Mouse (Mus musculus) liver, postnatal 0 days (tissue): ENCODE measurements around the gene Csrp2.

Source experiments
- CTCF ChIP-seq: sonication (generic); IDR thresholded peaks from 2 replicates; pipeline ENCODE4 v1.5.1; 2016; ENCODE audit warnings: antibody characterized with exemption, low read depth
- EP300 ChIP-seq: IDR thresholded peaks from 2 replicates; pipeline ENCODE4 v1.6.1; 2016; ENCODE audit warnings: antibody characterized with exemption, low read depth, mild to moderate bottlenecking

DNA sequence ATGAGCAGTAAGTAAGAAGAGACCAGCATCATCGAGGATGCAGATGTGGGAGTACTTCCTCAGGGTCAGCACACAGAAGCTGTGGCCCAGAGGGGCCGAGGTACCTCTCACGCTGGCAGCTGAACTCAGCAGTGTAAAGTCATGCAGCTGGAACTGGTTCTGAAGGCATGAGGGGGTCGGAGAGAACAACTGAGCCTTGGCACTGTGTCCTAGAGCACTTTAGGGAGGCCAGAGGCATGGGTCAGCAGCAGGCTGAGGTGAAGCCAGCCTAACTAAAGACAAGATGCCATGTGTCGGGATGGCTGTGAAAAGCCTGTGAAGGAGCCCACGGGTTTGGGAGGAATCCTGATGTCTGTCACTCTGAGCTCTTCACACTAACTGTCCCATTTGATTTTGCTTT, 51.9 kb downstream of the Csrp2 start:
- TF ChIP-seq CTCF, result no peak
- TF ChIP-seq EP300, result no peak
